Mouse (Mus musculus) urinary bladder, postnatal 36 days (tissue): ENCODE measurements around the gene Olfr1281.
"Not testable (repeated sequence)": the region's sequence is repeated elsewhere in the genome, so short reads cannot be mapped to it uniquely, and the experiment has no call there.

ENCODE experiments used
- DNase-seq, 2 experiments: peaks; one replicate each; pipeline ENCODE4 v3.0.0; 2022; ENCODE audit warnings: low spot score in 2 of 2, mixed read lengths in 1 of 2

Gene Olfr1281

GRCm38 (mm10) chr2:111326220-111326619, at the start of gene Olfr1281:
Gene Olfr1281, plus strand, starts transcription at chr2:111326520.
- no peak for DNase-seq

GRCm38 (mm10) chr2:111289836-111290235, 36.5 kb upstream of the Olfr1281 start, which contains the start of gene Olfr1278:
Gene Olfr1278, plus strand, starts transcription at chr2:111290136.
- no peak for DNase-seq

GRCm38 (mm10) chr2:111298541-111298940, 27.8 kb upstream of the Olfr1281 start:
- no peak for DNase-seq

DNA sequence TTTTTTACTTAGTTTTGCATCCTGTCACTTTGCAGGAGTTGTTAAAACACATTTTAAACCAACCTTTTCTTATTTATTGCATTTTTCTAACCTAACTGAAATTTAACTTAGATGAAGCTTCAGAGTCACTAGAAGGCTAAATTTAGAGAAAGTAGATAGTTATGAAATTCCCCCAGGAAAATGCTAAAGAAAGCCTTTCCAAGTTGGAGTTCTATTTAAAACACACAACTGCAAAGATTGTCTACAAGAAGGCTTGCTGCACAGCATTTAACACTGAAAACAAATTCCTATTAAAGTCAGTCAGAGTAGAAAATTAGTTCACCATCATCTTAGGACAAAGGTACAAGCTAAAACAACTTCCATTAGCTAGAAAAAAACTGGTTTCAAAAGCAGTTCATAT, 25.9 kb upstream of the Olfr1281 start, which contains the start of gene Olfr1279:
Olfr1279 (plus strand) TSS at position 262 of the 400 bp plus-strand sequence.
- DNase-seq = no peak

GRCm38 (mm10) chr2:111313717-111314116, 12.6 kb upstream of the Olfr1281 start, which contains the start of gene Olfr1280:
Gene Olfr1280, plus strand, starts transcription at chr2:111314017.
- no peak for DNase-seq

GRCm38 (mm10) chr2:111333721-111334120, 7.4 kb downstream of the Olfr1281 start:
- not testable (repeated sequence) for DNase-seq

DNA sequence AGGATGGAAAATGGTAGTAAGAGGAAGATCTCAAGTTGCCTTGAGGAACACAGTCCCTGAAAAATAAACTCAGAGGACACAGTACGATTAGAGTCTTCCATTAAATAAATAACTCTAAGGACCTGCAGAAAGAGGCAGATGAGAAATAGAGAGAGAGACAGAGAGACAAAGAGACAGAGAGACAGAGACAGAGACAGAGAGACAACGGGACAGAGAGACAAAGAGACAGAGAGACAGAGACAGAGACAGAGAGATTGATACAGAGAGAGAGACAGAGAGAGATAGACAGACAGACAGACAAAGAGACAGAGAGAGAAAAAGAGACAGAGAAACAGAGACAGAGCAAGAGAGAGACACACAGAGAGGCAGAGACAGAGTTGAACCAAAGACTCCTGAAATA, 9.7 kb downstream of the Olfr1281 start, which contains the start of gene Olfr1282:
Olfr1282 (minus strand) TSS at position 101 of the 400 bp plus-strand sequence.
- DNase-seq = no peak

DNA sequence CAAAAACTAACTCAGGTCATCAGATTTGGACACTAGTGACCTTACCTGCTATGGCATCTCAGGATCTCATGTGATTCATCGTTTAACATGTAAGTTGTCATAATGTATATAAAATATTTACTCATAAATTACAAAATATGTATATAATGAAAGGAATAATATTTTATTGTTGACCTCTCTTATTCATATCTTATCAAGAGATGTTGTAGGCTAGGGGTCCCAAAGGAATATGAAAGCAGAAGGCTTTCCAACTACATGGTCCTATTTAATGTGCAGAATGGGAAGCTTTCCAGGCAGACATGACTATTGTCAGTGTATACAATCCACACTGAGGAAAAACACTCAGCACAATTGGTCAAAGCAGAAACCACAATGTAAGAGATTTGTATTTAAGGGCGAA, 40.2 kb downstream of the Olfr1281 start, which contains the start of gene Olfr1283:
Olfr1283 (plus strand) TSS at position 301 of the 400 bp plus-strand sequence.
- DNase-seq = no peak

- DNase-seq = no peak
These were observed 48.9 kb downstream of the Olfr1281 start, which contains the start of gene Olfr1284 for GRCm38 (mm10) chr2:111375222-111375621. Gene Olfr1284, plus strand, starts transcription at chr2:111375522.
